Comparison of ENCODE assay signal across 17 mouse cellular contexts in the genomic region with DNA sequence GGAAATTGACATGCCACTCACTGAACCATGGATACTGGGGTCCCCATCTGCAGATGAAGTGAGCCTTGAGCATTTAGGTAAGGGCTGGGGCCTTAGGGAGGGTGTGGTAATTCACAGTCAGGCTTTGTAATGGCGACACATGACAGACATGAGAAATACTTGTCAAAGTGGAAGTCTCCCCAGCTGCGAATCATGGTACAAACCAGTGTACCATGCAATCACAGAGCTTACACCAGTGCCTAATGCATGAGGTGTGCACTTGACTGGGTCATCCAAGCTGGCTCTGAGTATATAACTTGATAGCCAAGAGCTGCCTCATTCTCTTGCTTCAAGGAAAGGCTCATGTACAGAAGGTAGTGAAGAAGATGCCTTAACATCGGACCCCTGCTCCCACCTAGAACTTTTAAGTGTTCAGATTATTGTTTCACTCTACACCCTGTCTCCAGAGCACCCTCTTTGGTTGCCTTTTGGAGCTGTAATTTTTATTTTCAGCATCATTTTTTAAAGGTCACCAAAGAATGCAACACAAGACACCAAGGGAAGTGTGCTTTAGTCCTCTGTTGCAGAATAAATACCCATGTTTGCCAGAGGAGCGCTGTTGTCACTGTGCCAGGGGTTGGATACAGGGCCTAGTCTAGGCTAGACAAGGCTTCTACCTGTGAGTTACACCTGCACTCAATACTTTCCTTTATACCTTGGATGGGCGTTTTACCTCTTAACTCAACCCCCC. TPM values are rescaled to one million over a fixed set of nuclear protein-coding genes. Genes with fewer than 3 reads are reported as not detected.
DNase-seq lines count a peak whose midpoint lies in the region; ATAC-seq and TF ChIP-seq lines count a peak whose summit lies in the region.
"Had no signal": no experiment of that assay in that cellular context is flagged by ENCODE, and none has a peak within 500 bp of the region (broad histone marks: within the 10 kb centered on the region; RNA-seq: fewer than 3 reads in every experiment).

No protein-coding gene starts in this region.

- DNase-seq in embryo, embryonic 10 days (ENCODE audit: low spot score), result peak; percentile 2
- DNase-seq in embryo, embryonic 9.5 days (ENCODE audit: extremely low spot score), result no peak
- no peak for DNase-seq in heart, postnatal 0 days (ENCODE audit: low spot score)
- no peak for DNase-seq in heart, postnatal 25 days (ENCODE audit: low spot score)
- no peak for DNase-seq in liver, embryonic 11.5 days (ENCODE audit: low spot score)
- DNase-seq in NIH3T3 (ENCODE audit: low read depth), result peak; percentile 38
- DNase-seq: adrenal gland, postnatal 25 days; cerebellum, adult 18-20 months; gastrocnemius, postnatal 10 days; heart, adult 18-20 months had no signal

- no peak for TF ChIP-seq EP300 in heart, postnatal 0 days (IDR thresholded peaks at IDR 0.05; ENCODE audit: low read depth)

- no peak overlapping the region for H3K4me3 ChIP-seq in heart, postnatal 0 days (ENCODE audit: low read depth, low read length)
- H3K4me3 ChIP-seq in liver, embryonic 16.5 days (ENCODE audit: low read depth, low read length), result no peak overlapping the region
- no peak overlapping the region for H3K4me3 ChIP-seq in liver, embryonic 11.5 days (ENCODE audit: low read depth, low read length)
- no peak overlapping the region for H3K4me3 ChIP-seq in neural tube, embryonic 15.5 days (replicated peaks)
- H3K4me3 ChIP-seq: embryonic facial prominence, embryonic 12.5 days; erythroblast, embryonic 14.5 days; forebrain, embryonic 13.5 days; hindbrain, embryonic 13.5 days had no signal

- no peaks in the 10 kb centered on the region for H3K36me3 ChIP-seq in heart, postnatal 0 days (replicated peaks; ENCODE audit: control insufficient read depth, insufficient read depth, low read length)
- H3K36me3 ChIP-seq in liver, embryonic 16.5 days (ENCODE audit: control insufficient read depth, insufficient read depth), result no peaks in the 10 kb centered on the region
- no peaks in the 10 kb centered on the region for H3K36me3 ChIP-seq in liver, embryonic 11.5 days (ENCODE audit: control insufficient read depth, insufficient read depth, low read length)
- H3K36me3 ChIP-seq in neural tube, embryonic 15.5 days, result no peaks in the 10 kb centered on the region
- H3K36me3 ChIP-seq: embryonic facial prominence, embryonic 12.5 days; hindbrain, embryonic 13.5 days had no signal

- no peak for ATAC-seq in heart, postnatal 0 days (ENCODE audit: insufficient read depth, low read depth)
- 0 out of 2 replicates have a peak, but pooled peaks have one; percentile 24 for ATAC-seq in liver, embryonic 16.5 days (ENCODE audit: low read depth)
- no peak for ATAC-seq in liver, embryonic 11.5 days (replicated peaks; ENCODE audit: low FRiP score)
- ATAC-seq in neural tube, embryonic 15.5 days (ENCODE audit: low FRiP score), result no peak
- ATAC-seq: forebrain, embryonic 13.5 days; midbrain, embryonic 16.5 days had no signal

- peaks cover 29% of the 10 kb centered on the region for H3K4me1 ChIP-seq in heart, postnatal 0 days (ENCODE audit: control insufficient read depth, insufficient read depth)
- H3K4me1 ChIP-seq in liver, embryonic 16.5 days (ENCODE audit: control insufficient read depth, low read depth, low read length), result no peaks in the 10 kb centered on the region
- no peaks in the 10 kb centered on the region for H3K4me1 ChIP-seq in liver, embryonic 11.5 days (replicated peaks; ENCODE audit: control insufficient read depth, insufficient read depth, low read length)
- no peaks in the 10 kb centered on the region for H3K4me1 ChIP-seq in neural tube, embryonic 15.5 days
- H3K4me1 ChIP-seq: embryonic facial prominence, embryonic 12.5 days had no signal

- no peak for TF ChIP-seq CTCF in heart, postnatal 0 days (IDR thresholded peaks at IDR 0.05; ENCODE audit: low read depth)

- WGBS in heart, postnatal 0 days, result 85% methylated on average over 5 of the region's 5 CpGs
- WGBS in liver, embryonic 16.5 days (ENCODE audit: insufficient replicate concordance), result 60% methylated on average over 5 of the region's 5 CpGs
- 72% methylated on average over 5 of the region's 5 CpGs for WGBS in liver, embryonic 11.5 days
- WGBS in neural tube, embryonic 15.5 days, result 84% methylated on average over 5 of the region's 5 CpGs

- intact Hi-C loops in heart, postnatal 25 days (cut with DNase I), result no loop called here

- H3K4me2 ChIP-seq in heart, postnatal 0 days (ENCODE audit: low read depth, low read length), result no peak overlapping the region
- H3K4me2 ChIP-seq in liver, embryonic 16.5 days (ENCODE audit: low read depth, low read length), result no peak overlapping the region
- no peak overlapping the region for H3K4me2 ChIP-seq in liver, embryonic 11.5 days
- no peak overlapping the region for H3K4me2 ChIP-seq in neural tube, embryonic 15.5 days
- H3K4me2 ChIP-seq: embryonic facial prominence, embryonic 12.5 days; forebrain, embryonic 13.5 days; hindbrain, embryonic 13.5 days had no signal

- no peaks in the 10 kb centered on the region for H3K9me3 ChIP-seq in heart, postnatal 0 days (replicated peaks; ENCODE audit: control insufficient read depth, low read length)
- no peaks in the 10 kb centered on the region for H3K9me3 ChIP-seq in liver, embryonic 16.5 days (replicated peaks; ENCODE audit: control insufficient read depth, low read length)
- H3K9me3 ChIP-seq in liver, embryonic 11.5 days (ENCODE audit: control insufficient read depth, low read length), result no peaks in the 10 kb centered on the region
- no peaks in the 10 kb centered on the region for H3K9me3 ChIP-seq in neural tube, embryonic 15.5 days (replicated peaks)
- H3K9me3 ChIP-seq: embryonic facial prominence, embryonic 12.5 days; forebrain, embryonic 13.5 days; hindbrain, embryonic 13.5 days had no signal

- H3K9ac ChIP-seq in heart, postnatal 0 days (replicated peaks; ENCODE audit: low read depth, low read length), result no peak overlapping the region
- H3K9ac ChIP-seq in liver, embryonic 16.5 days (ENCODE audit: low read depth, low read length), result no peak overlapping the region
- H3K9ac ChIP-seq in liver, embryonic 11.5 days (ENCODE audit: low read depth, low read length), result no peak overlapping the region
- H3K9ac ChIP-seq in neural tube, embryonic 15.5 days (replicated peaks), result no peak overlapping the region
- H3K9ac ChIP-seq: embryonic facial prominence, embryonic 12.5 days; forebrain, embryonic 13.5 days; hindbrain, embryonic 13.5 days had no signal

- peak overlapping the region; percentile 78; the same call in 1 of the 2 replicates for H3K27ac ChIP-seq in heart, postnatal 0 days (ENCODE audit: low read depth)
- no peak overlapping the region for H3K27ac ChIP-seq in liver, embryonic 16.5 days (ENCODE audit: low read length)
- no peak overlapping the region for H3K27ac ChIP-seq in liver, embryonic 11.5 days (ENCODE audit: low read depth, low read length)
- no peak overlapping the region for H3K27ac ChIP-seq in neural tube, embryonic 15.5 days (replicated peaks)
- H3K27ac ChIP-seq: embryonic facial prominence, embryonic 12.5 days; forebrain, embryonic 13.5 days; hindbrain, embryonic 13.5 days had no signal

- H3K27me3 ChIP-seq in heart, postnatal 0 days (ENCODE audit: control insufficient read depth, insufficient read depth, low read length), result no peaks in the 10 kb centered on the region
- H3K27me3 ChIP-seq in liver, embryonic 16.5 days (ENCODE audit: control insufficient read depth, insufficient read depth, low read depth, low read length), result no peaks in the 10 kb centered on the region
- no peaks in the 10 kb centered on the region for H3K27me3 ChIP-seq in liver, embryonic 11.5 days (replicated peaks; ENCODE audit: control insufficient read depth, insufficient read depth, low read length)
- H3K27me3 ChIP-seq in neural tube, embryonic 15.5 days (replicated peaks), result no peaks in the 10 kb centered on the region
- H3K27me3 ChIP-seq: embryonic facial prominence, embryonic 12.5 days; forebrain, embryonic 13.5 days; hindbrain, embryonic 13.5 days had no signal

RNA-seq across cellular contexts. Expression of a gene that starts 43.6 kb away (rescaled TPM):
- 19.8 and 23.8 TPM in 2 replicates for total RNA-seq in heart, postnatal 0 days (2014; rRNA removed; ENCODE audit: low replicate concordance)
- 1.7 and 1.8 TPM in 2 replicates for polyA plus RNA-seq in heart, postnatal 0 days (2015; fragmentation: Nextera tagmentation; extraction: Ambion mirVana)
- total RNA-seq in heart, postnatal 25 days (2021), result 1 to 10 TPM; 4.2 to 4.4 TPM
- 0.04 and 0.05 TPM in 2 replicates for polyA plus RNA-seq in liver, embryonic 16.5 days (2015; fragmentation: Nextera tagmentation; extraction: Ambion mirVana)
- polyA plus RNA-seq in liver, embryonic 11.5 days (2014; fragmentation: Nextera tagmentation; extraction: Ambion mirVana), result 2.7 TPM in 2 replicates
- 10.6 and 11.1 TPM in 2 replicates for polyA plus RNA-seq in neural tube, embryonic 15.5 days (2015; fragmentation: Nextera tagmentation; extraction: Ambion mirVana)
- polyA plus RNA-seq: erythroblast, embryonic 14.5 days had no signal

Comparison
In these comparisons a context has a peak if more than half of its experiments do, and no peak if none do; other contexts are left out.
1. DNase-seq: peak in embryo, embryonic 10 days (single experiment) and NIH3T3 (single experiment); none in embryo, embryonic 9.5 days (single experiment), heart, postnatal 0 days (single experiment), heart, postnatal 25 days (single experiment) and liver, embryonic 11.5 days (single experiment).